Mouse (Mus musculus): ENCODE measurements at regions not wholly inside any gene's neighbourhood (a gene's known extent, or its start where the extent isn't known, plus 50 kb on each side); places are given as distances from the start of the nearest gene placed in this dataset.

- TF ChIP-seq CTCF (IDR thresholded peaks at IDR 0.05; ENCODE audit: low read depth) (no peak), EP300 (IDR thresholded peaks at IDR 0.05; ENCODE audit: low read depth) (no peak)
Observed at GRCm38 (mm10) chr10:9531931-9532330, 143.1 kb downstream of the Samd5 start.

All from liver, postnatal 0 days (tissue).